Mouse (Mus musculus): Measurements from ENCODE around the gene B3gnt3.

- no peak for TF ChIP-seq CTCF (IDR thresholded peaks at IDR 0.05; ENCODE audit: insufficient read depth, low read depth, low read length)
- no peak for TF ChIP-seq POLR2A (IDR thresholded peaks at IDR 0.05; ENCODE audit: insufficient read depth, low read depth, low read length)
Observed at GRCm38 (mm10) chr8:71672168-71672735, 29.3 kb downstream of the B3gnt3 start.
